Mouse (Mus musculus) erythroblast, adult 5-6 weeks (primary cell): ENCODE measurements around the gene Il6. TPM values are rescaled to one million over a fixed set of nuclear protein-coding genes. Genes with fewer than 3 reads are reported as not detected.
"Not testable (repeated sequence)": the region's sequence is repeated elsewhere in the genome, so short reads cannot be mapped to it uniquely, and the experiment has no call there.

ENCODE experiments used
- ATAC-seq: replicated peaks from 2 replicates; pipeline ENCODE4 v1.8.0; 2016; ENCODE audit warnings: moderate number of reproducible peaks, mild to moderate bottlenecking, moderate TSS enrichment, inconsistent platforms; ENCODE audit not compliant: poor library complexity, low FRiP score, severe bottlenecking
- total RNA-seq, 2 experiments: library from RNA; stranded (forward) in 1 of 2; stranded (reverse) in 1 of 2; fragments of 150-400 nt in 1 of 2; fragments of 200-764, 138-1000 nt in 1 of 2; gene quantifications; 2 replicates each; pipeline versions ENCODE4 v1.2.3 to v1.2.4; 2015 to 2017; ENCODE audit warnings: low replicate concordance in 2 of 2

Il6 gene
- total RNA-seq (2015; ENCODE audit: low replicate concordance) (11.5 TPM in 1 of 2 replicates, not detected in the other), total RNA-seq (2017; ENCODE audit: low replicate concordance) (0.14 and 2.1 TPM in 2 replicates)

DNA sequence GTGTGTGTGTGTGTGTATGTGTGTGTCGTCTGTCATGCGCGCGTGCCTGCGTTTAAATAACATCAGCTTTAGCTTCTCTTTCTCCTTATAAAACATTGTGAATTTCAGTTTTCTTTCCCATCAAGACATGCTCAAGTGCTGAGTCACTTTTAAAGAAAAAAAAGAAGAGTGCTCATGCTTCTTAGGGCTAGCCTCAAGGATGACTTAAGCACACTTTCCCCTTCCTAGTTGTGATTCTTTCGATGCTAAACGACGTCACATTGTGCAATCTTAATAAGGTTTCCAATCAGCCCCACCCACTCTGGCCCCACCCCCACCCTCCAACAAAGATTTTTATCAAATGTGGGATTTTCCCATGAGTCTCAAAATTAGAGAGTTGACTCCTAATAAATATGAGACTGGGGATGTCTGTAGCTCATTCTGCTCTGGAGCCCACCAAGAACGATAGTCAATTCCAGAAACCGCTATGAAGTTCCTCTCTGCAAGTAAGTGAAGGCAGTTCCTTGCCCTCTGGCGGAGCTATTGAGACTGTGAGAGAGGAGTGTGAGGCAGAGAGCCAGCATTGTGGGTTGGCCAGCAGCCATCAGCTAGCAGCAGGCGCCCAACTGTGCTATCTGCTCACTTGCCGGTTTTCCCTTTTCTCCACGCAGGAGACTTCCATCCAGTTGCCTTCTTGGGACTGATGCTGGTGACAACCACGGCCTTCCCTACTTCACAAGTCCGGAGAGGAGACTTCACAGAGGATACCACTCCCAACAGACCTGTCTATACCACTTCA is at the start of gene Il6:
Gene Il6 (plus strand): TSS at position 389 of the 778 bp plus-strand sequence.
- ATAC-seq: no peak

DNA sequence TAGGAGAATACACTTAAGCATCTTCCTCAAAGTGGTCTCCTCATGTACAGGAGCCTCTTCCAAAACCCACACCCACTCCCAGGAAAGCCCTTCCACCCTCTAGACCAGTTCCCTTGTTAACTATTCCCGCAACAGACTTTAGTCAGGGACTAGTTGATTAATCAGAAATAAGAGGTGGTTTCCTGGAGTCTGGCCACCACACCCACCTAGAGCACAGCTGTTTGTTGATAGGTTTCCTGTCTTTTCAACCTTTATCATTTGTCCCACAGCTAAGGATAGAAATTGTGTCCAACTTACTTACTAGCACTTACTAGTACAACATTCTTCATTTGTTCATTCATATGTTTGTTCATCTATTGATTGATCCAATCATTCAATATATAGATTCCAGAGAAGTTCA is 49.4 kb upstream of the Il6 start:
- ATAC-seq: no peak

DNA sequence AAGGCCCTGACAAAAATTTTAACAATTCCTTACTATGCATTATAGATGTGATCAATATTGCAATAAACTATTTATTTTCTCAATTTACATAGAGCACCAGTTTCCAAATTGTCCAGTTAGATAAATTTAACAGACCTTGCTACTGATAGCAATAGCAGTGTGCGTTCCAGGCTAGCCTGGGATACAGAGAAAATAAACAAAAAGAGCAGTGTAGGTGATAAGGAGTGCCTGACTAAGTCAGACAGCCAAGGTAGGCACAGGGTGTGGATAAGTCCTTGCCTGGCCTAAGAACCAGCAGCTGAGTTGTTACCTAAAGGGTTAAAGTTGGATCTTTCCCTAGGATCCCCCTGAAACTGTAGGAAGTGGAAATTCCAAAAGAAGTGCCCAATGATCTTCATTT is 42.7 kb upstream of the Il6 start:
- ATAC-seq: no peak

DNA sequence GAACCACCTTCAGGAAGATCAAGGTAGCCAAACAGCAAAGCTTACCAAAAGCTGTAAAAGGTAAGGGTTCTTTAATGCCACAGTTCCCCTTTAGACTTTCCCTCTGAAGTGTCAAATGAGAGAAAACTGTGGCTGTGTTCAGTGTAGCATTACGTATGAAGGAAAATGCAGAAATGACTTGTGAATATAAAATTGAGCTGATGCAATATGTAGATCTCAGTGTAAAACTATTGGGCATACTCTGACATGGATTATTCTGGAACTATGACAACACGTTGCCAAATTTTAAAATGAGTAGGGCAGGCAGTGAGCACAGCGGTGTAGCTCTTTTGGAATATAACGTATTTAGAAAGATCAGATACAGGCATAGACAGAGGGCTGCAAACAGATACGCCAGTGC is 40.1 kb upstream of the Il6 start:
- no peak for ATAC-seq

DNA sequence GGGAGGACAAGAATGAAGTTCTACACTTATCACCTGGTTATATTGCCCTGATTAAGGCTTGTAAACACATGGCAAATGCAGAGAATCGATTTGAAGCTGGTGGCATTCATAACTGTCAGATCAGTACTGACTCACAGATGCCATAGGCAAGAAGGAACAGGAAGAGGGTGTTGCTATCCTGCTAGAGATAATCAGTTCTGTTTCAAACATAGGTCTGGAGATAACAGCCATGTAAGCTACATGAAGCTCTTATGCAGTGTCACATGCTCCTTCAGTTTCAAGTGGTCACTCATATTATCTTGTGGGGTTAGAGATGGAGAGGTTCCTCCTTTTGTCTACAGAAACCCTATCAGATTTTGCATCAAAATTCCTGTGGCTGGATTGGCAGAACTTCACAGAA is 39.4 kb upstream of the Il6 start:
- ATAC-seq: no peak

DNA sequence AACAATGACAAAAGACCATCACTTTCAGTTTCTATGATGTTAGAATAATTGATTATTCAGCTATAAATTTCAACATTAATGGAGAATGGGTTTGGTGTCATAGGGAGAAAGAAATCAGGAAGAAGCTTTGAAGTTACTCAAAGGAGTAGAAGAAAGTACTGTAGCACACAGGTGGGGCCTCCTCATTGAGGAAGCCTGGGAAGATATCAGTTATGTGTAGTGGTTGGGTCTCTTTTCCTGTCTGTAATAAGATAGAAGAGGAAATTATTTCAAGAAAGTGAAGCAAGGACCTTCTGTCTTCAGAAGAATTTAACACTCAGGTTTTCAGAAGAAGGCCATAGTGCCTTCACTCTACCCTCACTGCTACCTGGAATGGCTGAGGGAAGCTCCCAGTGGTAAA is 38.8 kb upstream of the Il6 start:
- ATAC-seq: no peak

DNA sequence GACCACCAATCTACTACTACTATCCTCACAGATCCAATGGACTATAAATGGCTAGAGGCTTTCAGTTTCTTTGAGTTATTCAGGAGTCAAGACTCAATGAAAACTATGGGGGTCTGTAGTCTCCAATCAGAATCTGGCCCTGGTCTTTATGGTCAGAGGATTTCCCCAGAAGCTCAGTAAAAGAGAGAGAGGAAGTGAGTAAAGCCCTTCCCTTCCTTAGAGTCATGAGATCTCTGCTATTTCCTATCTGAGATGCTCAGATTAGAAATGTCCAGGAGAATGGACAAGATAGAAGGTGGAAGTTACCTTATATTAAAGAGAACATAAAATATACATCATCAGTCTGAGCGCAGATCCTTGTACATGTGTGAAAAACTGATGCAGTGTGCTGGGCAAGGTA is 19.3 kb upstream of the Il6 start:
- ATAC-seq: no peak

DNA sequence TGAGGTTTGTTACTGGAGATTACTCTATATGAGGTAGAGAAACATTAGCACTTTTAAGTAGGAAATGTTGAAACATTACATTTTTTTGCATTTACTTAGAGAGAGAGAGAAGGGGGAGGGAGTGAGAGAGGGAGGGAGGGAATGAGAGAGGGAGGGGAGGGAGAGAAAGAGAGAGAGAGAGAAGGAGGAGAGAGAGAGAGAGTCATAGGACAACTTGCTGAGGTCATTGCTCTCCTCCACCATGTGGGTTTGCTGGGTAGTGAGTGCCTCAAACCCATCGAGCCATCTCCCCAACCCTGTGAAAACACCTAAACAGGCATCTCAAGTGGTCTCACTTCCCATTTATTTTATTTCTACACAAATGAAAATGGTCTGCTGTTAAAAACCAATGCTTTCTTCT is 18.6 kb upstream of the Il6 start:
- ATAC-seq: no peak

DNA sequence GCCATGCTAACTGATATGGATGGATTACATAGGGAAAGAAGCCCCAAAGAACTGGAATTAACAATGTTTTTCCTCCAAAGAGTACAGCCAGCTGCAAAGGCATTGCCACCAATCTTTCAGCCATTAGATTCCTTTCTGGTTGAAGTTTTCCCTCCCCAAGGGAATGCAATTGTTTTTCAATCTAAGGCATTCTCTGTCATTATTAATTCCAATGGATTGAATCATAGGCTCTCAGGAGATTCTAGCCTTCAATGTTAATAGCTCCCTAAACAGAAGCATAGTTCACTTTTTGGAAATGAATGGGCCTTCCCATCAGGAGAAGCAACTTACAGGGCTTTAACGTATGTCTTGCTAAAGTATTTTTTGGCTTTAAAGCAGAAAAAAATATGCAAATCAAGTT is 15.6 kb upstream of the Il6 start:
- ATAC-seq: no peak

DNA sequence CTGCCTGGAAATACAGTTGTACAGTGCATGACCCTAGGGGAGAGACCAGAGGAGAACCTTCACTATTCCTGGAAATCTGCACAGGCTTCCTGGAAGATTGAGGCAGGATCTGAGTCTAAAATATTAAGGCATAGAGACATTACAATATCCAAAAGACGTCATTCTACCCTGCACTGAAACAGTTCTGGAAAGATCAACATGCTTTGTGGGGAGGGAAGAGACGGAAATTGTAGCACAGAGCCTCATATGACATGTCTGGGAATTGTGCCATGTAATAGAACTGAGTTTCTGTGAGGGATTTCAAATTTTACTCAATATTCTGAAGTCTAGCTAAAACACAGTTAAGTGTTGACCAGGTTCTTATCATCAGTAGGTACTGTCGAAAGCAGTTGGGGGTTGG is 12.0 kb upstream of the Il6 start:
- ATAC-seq: no peak

DNA sequence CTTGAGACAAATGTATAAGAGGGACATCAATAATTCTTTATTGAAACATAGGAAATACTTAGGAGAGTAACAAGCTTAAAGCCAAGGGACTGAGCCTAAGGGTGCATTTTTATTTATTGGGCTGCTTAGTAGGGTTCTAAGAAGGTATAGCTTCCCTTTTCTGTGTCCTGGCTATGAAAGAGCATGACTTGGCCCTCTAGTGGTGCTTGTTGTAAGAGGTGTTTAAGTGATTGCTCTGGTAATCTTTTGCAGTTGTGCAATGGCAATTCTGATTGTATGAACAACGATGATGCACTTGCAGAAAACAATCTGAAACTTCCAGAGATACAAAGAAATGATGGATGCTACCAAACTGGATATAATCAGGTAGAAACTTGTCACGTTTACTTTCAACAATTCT is 1.7 kb downstream of the Il6 start:
- ATAC-seq: no peak

DNA sequence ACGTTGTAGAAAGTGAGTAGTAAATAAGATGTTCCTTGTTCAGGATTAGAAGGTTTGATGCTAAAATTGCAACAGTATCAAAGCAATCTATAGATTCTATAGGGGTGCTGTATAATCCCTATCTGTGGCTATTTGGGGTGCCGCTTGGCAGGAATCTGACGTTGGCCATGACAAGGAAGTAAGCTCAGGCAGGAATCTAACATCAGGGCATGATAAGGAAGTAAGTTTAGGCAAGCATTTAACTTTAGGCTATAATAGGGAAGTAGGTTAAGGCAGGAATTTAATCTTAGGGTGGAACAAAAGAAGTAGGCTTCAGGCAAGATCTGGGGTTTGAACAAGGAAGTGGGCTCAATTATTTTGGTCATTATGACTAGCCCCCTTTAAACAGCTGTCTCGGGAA is 22.9 kb downstream of the Il6 start:
- not testable (repeated sequence) for ATAC-seq

DNA sequence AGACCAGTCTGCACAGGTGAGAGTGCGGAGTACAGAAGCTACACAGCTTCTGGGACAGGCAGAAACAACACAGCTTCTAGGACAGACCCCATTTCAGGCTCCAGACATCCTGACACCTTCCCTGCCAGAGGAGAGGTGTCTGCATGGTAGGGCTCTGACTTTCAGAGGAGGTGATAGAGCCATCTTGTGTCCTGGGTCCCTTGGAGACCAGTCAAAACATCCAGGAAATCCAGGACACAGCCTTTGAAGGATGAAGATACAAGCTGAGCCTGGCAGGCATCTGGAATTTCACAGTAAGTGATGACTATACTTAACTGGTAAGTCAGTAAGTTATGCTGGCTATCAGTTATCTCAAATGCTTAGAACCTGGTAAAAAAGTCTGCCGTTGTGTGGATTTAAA is 24.2 kb downstream of the Il6 start:
- not testable (repeated sequence) for ATAC-seq

DNA sequence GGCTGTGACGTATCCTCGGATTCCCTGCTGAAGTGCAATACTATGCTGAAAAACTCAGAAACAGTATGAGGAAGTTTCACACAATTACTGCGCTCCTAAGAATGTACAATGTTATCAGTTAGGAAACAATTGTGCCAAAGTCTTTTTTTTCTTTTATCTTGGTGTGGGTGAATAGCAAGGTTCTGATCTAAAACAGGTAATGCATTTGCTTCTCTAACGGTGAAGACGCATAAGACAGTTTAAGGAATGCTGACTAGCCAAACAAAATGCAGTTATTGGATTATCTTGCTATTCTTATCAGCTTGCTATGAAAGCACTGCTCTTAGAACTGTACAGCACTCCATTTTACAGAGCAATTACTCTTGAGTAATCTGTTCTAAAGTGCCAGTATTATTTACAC is 26.4 kb downstream of the Il6 start:
- ATAC-seq: not testable (repeated sequence)

DNA sequence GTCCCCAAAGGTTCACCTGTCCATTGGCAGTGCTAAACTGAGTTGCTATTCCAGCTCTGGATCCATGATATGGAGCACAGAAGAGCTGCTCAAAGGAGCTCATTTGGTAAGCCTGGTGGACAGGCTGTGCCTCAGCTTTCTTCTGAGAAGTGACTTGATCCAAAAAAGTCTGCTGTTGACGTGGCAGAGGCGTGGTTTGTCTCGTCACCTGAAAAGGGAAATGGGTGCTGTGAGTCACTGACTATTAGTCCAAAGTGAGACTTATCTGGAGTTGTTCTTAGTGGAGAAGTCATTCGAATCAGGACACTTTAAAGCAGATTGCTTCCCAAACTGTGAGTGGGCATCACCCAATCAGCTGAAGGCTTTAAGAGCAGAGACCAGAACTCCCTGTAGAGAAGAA is 26.9 kb downstream of the Il6 start:
- ATAC-seq: not testable (repeated sequence)

DNA sequence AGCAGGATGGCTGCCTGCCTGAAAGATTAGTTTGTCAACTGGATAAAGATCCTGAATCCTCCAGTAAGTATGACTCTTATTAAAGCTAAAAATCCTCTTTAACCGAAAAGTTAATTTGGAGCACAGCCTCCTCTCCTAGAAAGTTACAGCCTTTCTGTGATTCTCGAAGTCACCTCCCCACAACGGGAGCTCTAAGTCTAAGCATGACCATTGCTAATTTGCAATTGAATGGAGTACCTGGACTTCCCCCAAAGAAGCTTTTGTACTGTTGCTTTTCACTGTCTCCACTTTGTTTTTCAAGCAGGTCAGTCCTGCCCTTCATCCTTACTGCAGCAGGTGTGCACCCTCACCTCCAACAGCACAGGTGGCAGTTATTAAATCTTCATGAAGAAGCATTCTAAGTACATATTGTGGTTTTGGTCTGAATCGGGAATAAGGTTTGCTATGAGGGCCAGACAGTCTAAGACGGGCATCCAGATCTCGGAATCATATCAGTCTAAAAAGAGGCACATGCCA is 45.4 kb downstream of the Il6 start:
- no peak for ATAC-seq

DNA sequence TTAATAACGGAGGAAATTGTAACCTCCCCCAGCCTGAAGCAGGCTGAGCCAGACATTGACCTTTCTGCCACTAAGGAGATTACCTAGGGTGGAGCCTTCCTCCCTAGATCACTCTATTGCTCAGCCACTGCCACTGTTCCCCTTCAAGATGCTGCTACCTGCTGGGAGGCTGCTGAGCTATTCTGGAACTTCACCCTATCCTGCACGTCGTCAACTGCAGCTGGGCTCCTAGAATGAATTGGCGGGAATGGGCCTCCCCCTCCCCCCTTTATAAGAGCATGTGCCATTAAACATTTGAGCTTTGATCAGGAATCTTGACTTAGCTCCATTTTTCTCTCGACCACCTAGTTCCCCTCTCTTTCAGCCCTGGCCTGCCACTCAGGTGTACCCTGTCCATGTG is 46.7 kb downstream of the Il6 start:
- not testable (repeated sequence) for ATAC-seq

DNA sequence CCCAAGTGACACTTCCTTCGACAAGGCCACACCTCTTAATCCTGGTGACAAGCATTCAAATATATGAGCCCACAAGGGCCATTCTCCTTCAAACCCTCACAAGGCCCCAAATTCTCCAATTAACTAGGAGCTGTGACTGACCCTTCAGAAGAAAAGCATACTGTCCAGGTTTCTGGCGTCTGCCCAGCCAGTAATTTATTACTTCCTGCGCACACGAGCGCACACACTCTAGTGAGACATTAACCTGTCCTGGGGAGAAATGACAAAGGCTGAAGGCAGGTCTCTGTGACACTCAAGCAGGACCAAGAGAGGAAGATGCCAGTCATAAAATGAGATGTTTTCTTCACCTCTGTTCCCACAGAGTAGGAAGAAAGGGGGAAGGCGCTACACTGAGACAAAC is 54.8 kb downstream of the Il6 start:
- ATAC-seq: no peak
